Mouse (Mus musculus) stomach, postnatal 0 days (tissue): Measurements from ENCODE around the gene Trim66.

Experiments used
- CTCF ChIP-seq: IDR thresholded peaks from 2 replicates; pipeline ENCODE4 v1.5.1; 2016; ENCODE audit warnings: antibody characterized with exemption, low read depth, mild to moderate bottlenecking, moderate library complexity
- EP300 ChIP-seq: optimal IDR thresholded peaks from 2 replicates; pipeline ENCODE3; 2016; ENCODE audit warnings: antibody characterized with exemption

DNA sequence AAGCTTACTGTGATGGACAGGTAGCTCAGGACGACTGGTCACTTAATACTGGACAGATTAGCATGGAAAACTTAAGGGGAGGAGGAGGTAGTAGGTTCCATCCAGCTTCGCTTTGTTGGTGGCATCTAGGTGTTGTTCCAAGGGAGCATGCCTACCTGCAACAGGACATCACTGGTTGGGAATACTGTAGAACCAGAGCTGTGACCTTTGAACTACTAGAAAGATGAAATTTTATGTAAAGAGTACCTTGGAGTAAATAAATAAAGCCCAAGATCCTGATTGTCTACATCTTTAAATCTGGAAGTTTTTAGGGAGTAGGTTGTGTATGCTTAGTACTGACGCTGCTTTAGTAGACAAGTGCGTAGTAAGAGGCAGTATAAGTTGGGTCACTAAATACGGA is 14.2 kb upstream of the Trim66 start:
- TF ChIP-seq CTCF (no peak), EP300 (no peak)
